In genomic region chr11:109319471-109319870, GRCm38 (mm10) we compare ENCODE assay signal across 22 mouse cellular contexts. TPM values are rescaled to one million over a fixed set of nuclear protein-coding genes. Genes with fewer than 3 reads are reported as not detected.
DNase-seq lines count a peak whose midpoint lies in the region; ATAC-seq and TF ChIP-seq lines count a peak whose summit lies in the region.
"Had no signal": no experiment of that assay in that cellular context is flagged by ENCODE, and none has a peak within 500 bp of the region (broad histone marks: within the 10 kb centered on the region; RNA-seq: fewer than 3 reads in every experiment).

No protein-coding gene starts in this region.

- no peak overlapping the region for H3K9ac ChIP-seq in forebrain, embryonic 11.5 days (ENCODE audit: low read length)
- H3K9ac ChIP-seq in forebrain, embryonic 16.5 days (replicated peaks; ENCODE audit: low read depth, low read length), result no peak overlapping the region
- no peak overlapping the region for H3K9ac ChIP-seq in hindbrain, embryonic 15.5 days
- no peak overlapping the region for H3K9ac ChIP-seq in hindbrain, embryonic 13.5 days
- H3K9ac ChIP-seq in forebrain, embryonic 15.5 days (replicated peaks), result no peak overlapping the region
- H3K9ac ChIP-seq: heart, embryonic 12.5 days; heart, embryonic 15.5 days; intestine, embryonic 15.5 days had no signal

- H3K36me3 ChIP-seq in forebrain, embryonic 11.5 days (ENCODE audit: control insufficient read depth, insufficient read depth, low read length), result no peaks in the 10 kb centered on the region
- no peaks in the 10 kb centered on the region for H3K36me3 ChIP-seq in forebrain, embryonic 16.5 days (ENCODE audit: control insufficient read depth, insufficient read depth)
- no peaks in the 10 kb centered on the region for H3K36me3 ChIP-seq in hindbrain, embryonic 15.5 days
- no peaks in the 10 kb centered on the region for H3K36me3 ChIP-seq in hindbrain, embryonic 13.5 days
- H3K36me3 ChIP-seq in forebrain, embryonic 15.5 days, result no peaks in the 10 kb centered on the region
- H3K36me3 ChIP-seq: heart, embryonic 12.5 days; heart, embryonic 15.5 days; hindbrain, embryonic 10.5 days; intestine, embryonic 15.5 days had no signal

- TF ChIP-seq CTCF in layer of hippocampus, adult 2 months (conservative IDR thresholded peaks at IDR 0.05), result no peak

- H3K27me3 ChIP-seq in forebrain, embryonic 11.5 days (ENCODE audit: control insufficient read depth, insufficient read depth, low read length), result no peaks in the 10 kb centered on the region
- no peaks in the 10 kb centered on the region for H3K27me3 ChIP-seq in forebrain, embryonic 16.5 days (replicated peaks; ENCODE audit: control insufficient read depth, insufficient read depth, low read length)
- 0 out of 2 replicates have a peak, but pooled peaks cover 5% of the 10 kb centered on the region for H3K27me3 ChIP-seq in hindbrain, embryonic 15.5 days
- H3K27me3 ChIP-seq in hindbrain, embryonic 13.5 days, result peaks cover 16% of the 10 kb centered on the region
- no peaks in the 10 kb centered on the region for H3K27me3 ChIP-seq in forebrain, embryonic 15.5 days

- no peak for DNase-seq in forebrain, embryonic 11.5 days (ENCODE audit: low spot score)
- no peak for DNase-seq in layer of hippocampus, adult 2 months (ENCODE audit: low spot score in 2 of 2)
- no peak for DNase-seq in layer of hippocampus, postnatal 25 days (ENCODE audit: extremely low spot score in 1 of 2, low spot score in 1 of 2)
- DNase-seq: adrenal gland, adult 8-10 months; adrenal gland, postnatal 25 days; gastrocnemius, postnatal 25 days; heart, adult 18-20 months; heart, postnatal 10 days; heart, postnatal 36 days; kidney, adult 11 months; kidney, adult 8-10 months had no signal

- H3K27ac ChIP-seq in forebrain, embryonic 11.5 days (ENCODE audit: low read depth, low read length), result 0 out of 2 replicates have a peak overlapping the region, but pooled peaks have one; percentile 33
- H3K27ac ChIP-seq in forebrain, embryonic 16.5 days (ENCODE audit: low read length), result no peak overlapping the region
- H3K27ac ChIP-seq in hindbrain, embryonic 15.5 days (replicated peaks), result peak overlapping the region; percentile 58; the same call in 1 of the 2 replicates
- H3K27ac ChIP-seq in hindbrain, embryonic 13.5 days, result no peak overlapping the region
- peak overlapping the region; percentile 80; the same call in 1 of the 2 replicates for H3K27ac ChIP-seq in layer of hippocampus, adult 2 months
- H3K27ac ChIP-seq in forebrain, embryonic 15.5 days (replicated peaks), result peak overlapping the region; percentile 48; the same call in 1 of the 2 replicates
- H3K27ac ChIP-seq: heart, embryonic 15.5 days; hindbrain, embryonic 10.5 days had no signal

- 87% methylated on average over 4 of the region's 4 CpGs for WGBS in forebrain, embryonic 11.5 days
- WGBS in forebrain, embryonic 16.5 days, result 93% methylated on average over 4 of the region's 4 CpGs
- 94% methylated on average over 4 of the region's 4 CpGs for WGBS in hindbrain, embryonic 15.5 days
- 92% methylated on average over 4 of the region's 4 CpGs for WGBS in hindbrain, embryonic 13.5 days
- WGBS in forebrain, embryonic 15.5 days, result 89% methylated on average over 4 of the region's 4 CpGs

- no peak overlapping the region for H3K4me2 ChIP-seq in forebrain, embryonic 11.5 days (ENCODE audit: low read depth, low read length, severe bottlenecking)
- no peak overlapping the region for H3K4me2 ChIP-seq in forebrain, embryonic 16.5 days (ENCODE audit: low read length)
- H3K4me2 ChIP-seq in hindbrain, embryonic 15.5 days, result no peak overlapping the region
- no peak overlapping the region for H3K4me2 ChIP-seq in hindbrain, embryonic 13.5 days
- no peak overlapping the region for H3K4me2 ChIP-seq in forebrain, embryonic 15.5 days (replicated peaks)
- H3K4me2 ChIP-seq: heart, embryonic 12.5 days; heart, embryonic 15.5 days; intestine, embryonic 15.5 days had no signal

- H3K4me1 ChIP-seq in forebrain, embryonic 11.5 days (replicated peaks; ENCODE audit: control insufficient read depth, insufficient read depth, low read length), result no peaks in the 10 kb centered on the region
- H3K4me1 ChIP-seq in forebrain, embryonic 16.5 days (replicated peaks; ENCODE audit: control insufficient read depth, insufficient read depth, low read length), result peaks cover 10% of the 10 kb centered on the region
- H3K4me1 ChIP-seq in hindbrain, embryonic 15.5 days (replicated peaks), result peaks cover 4% of the 10 kb centered on the region; the same call in 1 of the 2 replicates
- peaks cover 4% of the 10 kb centered on the region; the same call in 1 of the 2 replicates for H3K4me1 ChIP-seq in hindbrain, embryonic 13.5 days (replicated peaks)
- peaks cover 15% of the 10 kb centered on the region for H3K4me1 ChIP-seq in forebrain, embryonic 15.5 days
- H3K4me1 ChIP-seq: heart, embryonic 12.5 days; heart, embryonic 15.5 days; hindbrain, embryonic 10.5 days had no signal

- H3K4me3 ChIP-seq in forebrain, embryonic 11.5 days (ENCODE audit: low read depth, low read length), result no peak overlapping the region
- H3K4me3 ChIP-seq in forebrain, embryonic 16.5 days (replicated peaks; ENCODE audit: low read length), result no peak overlapping the region
- H3K4me3 ChIP-seq in hindbrain, embryonic 15.5 days, result no peak overlapping the region
- no peak overlapping the region for H3K4me3 ChIP-seq in hindbrain, embryonic 13.5 days
- no peak overlapping the region for H3K4me3 ChIP-seq in layer of hippocampus, adult 2 months
- H3K4me3 ChIP-seq in forebrain, embryonic 15.5 days, result no peak overlapping the region
- H3K4me3 ChIP-seq: heart, embryonic 12.5 days; heart, embryonic 15.5 days; hindbrain, embryonic 10.5 days; intestine, embryonic 15.5 days had no signal

- H3K9me3 ChIP-seq in forebrain, embryonic 11.5 days (ENCODE audit: control insufficient read depth, low read length), result no peaks in the 10 kb centered on the region; the same call in 1 of the 2 replicates
- no peaks in the 10 kb centered on the region for H3K9me3 ChIP-seq in forebrain, embryonic 16.5 days (ENCODE audit: control insufficient read depth, low read length)
- H3K9me3 ChIP-seq in hindbrain, embryonic 15.5 days, result no peaks in the 10 kb centered on the region
- H3K9me3 ChIP-seq in hindbrain, embryonic 13.5 days, result no peaks in the 10 kb centered on the region
- no peaks in the 10 kb centered on the region for H3K9me3 ChIP-seq in forebrain, embryonic 15.5 days
- H3K9me3 ChIP-seq: heart, embryonic 12.5 days; heart, embryonic 15.5 days; intestine, embryonic 15.5 days had no signal

- ATAC-seq in forebrain, embryonic 11.5 days (replicated peaks; ENCODE audit: low FRiP score), result no peak
- no peak for ATAC-seq in forebrain, embryonic 16.5 days
- no peak for ATAC-seq in hindbrain, embryonic 15.5 days (ENCODE audit: low FRiP score, low read depth)
- ATAC-seq in hindbrain, embryonic 13.5 days (ENCODE audit: low FRiP score), result no peak
- ATAC-seq in forebrain, embryonic 15.5 days (replicated peaks), result no peak
- ATAC-seq in CD4-positive, CD25-positive, alpha-beta regulatory T cell, adult 4 months, result no peak
- ATAC-seq: activated CD4-positive, CD25-positive, alpha-beta regulatory T cell, adult 4 months; intestine, embryonic 15.5 days had no signal

RNA-seq across cellular contexts. Expression of gene Rgs9, which starts 21.5 kb away (rescaled TPM):
- polyA plus RNA-seq in forebrain, embryonic 11.5 days (2014; fragmentation: Nextera tagmentation; extraction: Ambion mirVana), result 1.4 and 1.6 TPM in 2 replicates
- 8.0 and 9.7 TPM in 2 replicates for polyA plus RNA-seq in forebrain, embryonic 16.5 days (2015; fragmentation: Nextera tagmentation; extraction: Ambion mirVana)
- polyA plus RNA-seq in hindbrain, embryonic 15.5 days (2015; fragmentation: Nextera tagmentation; extraction: Ambion mirVana), result 11.8 and 12.4 TPM in 2 replicates
- polyA plus RNA-seq in hindbrain, embryonic 13.5 days (2015; fragmentation: Nextera tagmentation; extraction: Ambion mirVana), result 6.2 and 7.6 TPM in 2 replicates
- 10 to 100 TPM; 15.1 to 16.2 TPM for total RNA-seq in layer of hippocampus, adult 2 months (2021)
- total RNA-seq in layer of hippocampus, postnatal 25 days (2021), result 10 to 100 TPM; 12.5 TPM
- polyA plus RNA-seq in forebrain, embryonic 15.5 days (2015; fragmentation: Nextera tagmentation; extraction: Ambion mirVana), result 5.4 and 6.5 TPM in 2 replicates
- polyA plus RNA-seq in CD4-positive, CD25-positive, alpha-beta regulatory T cell, adult 4 months (2017; shearing (Covaris generic)), result 1 to 10 TPM; 4.2 to 6.9 TPM
- total RNA-seq: gastrocnemius, adult 8-10 months had no signal

RNA-seq across cellular contexts. Expression of gene Gna13, which starts 43.2 kb away (rescaled TPM):
- polyA plus RNA-seq in forebrain, embryonic 11.5 days (2014; fragmentation: Nextera tagmentation; extraction: Ambion mirVana), result 23.2 and 24.2 TPM in 2 replicates
- polyA plus RNA-seq in forebrain, embryonic 16.5 days (2015; fragmentation: Nextera tagmentation; extraction: Ambion mirVana), result 16.1 and 17.1 TPM in 2 replicates
- polyA plus RNA-seq in hindbrain, embryonic 15.5 days (2015; fragmentation: Nextera tagmentation; extraction: Ambion mirVana), result 19.4 and 19.9 TPM in 2 replicates
- polyA plus RNA-seq in hindbrain, embryonic 13.5 days (2015; fragmentation: Nextera tagmentation; extraction: Ambion mirVana), result 15.1 and 16.6 TPM in 2 replicates
- 10 to 100 TPM; 55.5 to 60.9 TPM for total RNA-seq in layer of hippocampus, adult 2 months (2021)
- 10 to 100 TPM; 50.7 to 52.8 TPM for total RNA-seq in layer of hippocampus, postnatal 25 days (2021)
- 17.4 and 18.5 TPM in 2 replicates for polyA plus RNA-seq in forebrain, embryonic 15.5 days (2015; fragmentation: Nextera tagmentation; extraction: Ambion mirVana)
- polyA plus RNA-seq in CD4-positive, CD25-positive, alpha-beta regulatory T cell, adult 4 months (2017; shearing (Covaris generic)), result 10 to 100 TPM; 55.1 to 57.8 TPM

Comparison
In these comparisons a context has a peak if more than half of its experiments do, and no peak if none do; other contexts are left out.
1. H3K27ac ChIP-seq: peak in forebrain, embryonic 11.5 days (single experiment), hindbrain, embryonic 15.5 days (single experiment), layer of hippocampus, adult 2 months (single experiment) and forebrain, embryonic 15.5 days (single experiment); none in forebrain, embryonic 16.5 days (single experiment) and hindbrain, embryonic 13.5 days (single experiment).